Mouse (Mus musculus): Measurements from ENCODE around the gene Inka1. TPM values are rescaled to one million over a fixed set of nuclear protein-coding genes. Genes with fewer than 3 reads are reported as not detected.

The Inka1 gene
- total RNA-seq, 2 experiments from 2014 or later: 18.2 to 23.2 TPM

GRCm38 (mm10) chr9:107959896-107960295, 25.8 kb downstream of the Inka1 start:
- no peak for ATAC-seq (replicated peaks; ENCODE audit: poor library complexity)

- no peak for ATAC-seq (replicated peaks; ENCODE audit: poor library complexity)
These were observed 28.5 kb downstream of the Inka1 start for GRCm38 (mm10) chr9:107957141-107957540.

GRCm38 (mm10) chr9:107955613-107956289, 29.9 kb downstream of the Inka1 start:
- ATAC-seq (replicated peaks; ENCODE audit: poor library complexity): no peak

- ATAC-seq (replicated peaks; ENCODE audit: poor library complexity): peak; percentile 89
These were observed 35.0 kb downstream of the Inka1 start for GRCm38 (mm10) chr9:107950460-107951355.

GRCm38 (mm10) chr9:107949922-107950235, 35.8 kb downstream of the Inka1 start, which contains the start of gene Traip:
Traip (plus strand) TSS chr9:107950136.
- ATAC-seq (replicated peaks; ENCODE audit: poor library complexity): no peak

GRCm38 (mm10) chr9:107949184-107949921, 36.3 kb downstream of the Inka1 start:
- no peak for ATAC-seq (replicated peaks; ENCODE audit: poor library complexity)

GRCm38 (mm10) chr9:107947241-107948194, 38.2 kb downstream of the Inka1 start:
- peak; percentile 54 for ATAC-seq (replicated peaks; ENCODE audit: poor library complexity)

GRCm38 (mm10) chr9:107936831-107937230, 48.8 kb downstream of the Inka1 start:
- no peak for ATAC-seq (replicated peaks; ENCODE audit: poor library complexity)

- ATAC-seq (replicated peaks; ENCODE audit: poor library complexity): no peak
These were observed 49.4 kb downstream of the Inka1 start for GRCm38 (mm10) chr9:107936215-107936822.

- peak; percentile 58 for ATAC-seq (replicated peaks; ENCODE audit: poor library complexity)
These were observed 49.9 kb downstream of the Inka1 start for GRCm38 (mm10) chr9:107935790-107936214.

GRCm38 (mm10) chr9:107935374-107935773, 50.3 kb downstream of the Inka1 start, which contains the start of gene Camkv:
Camkv (plus strand) TSS chr9:107935674.
- ATAC-seq (replicated peaks; ENCODE audit: poor library complexity): no peak

Other genes with a start within 250 kb of the Inka1 start
- 110 and 146 TPM in 2 replicates for gene Rbm5, start 214.9 kb downstream of the Inka1 start, total RNA-seq (2015)
- 142 and 235 TPM in 2 replicates for gene Rbm5, start 214.9 kb downstream of the Inka1 start, total RNA-seq (2017)
- 74.5 and 80.7 TPM in 2 replicates for gene Rbm6, start 112.6 kb downstream of the Inka1 start, total RNA-seq (2015)
- gene Rbm6, start 112.6 kb downstream of the Inka1 start, total RNA-seq (2017): 131 and 179 TPM in 2 replicates
- gene Mon1a, start 97.7 kb downstream of the Inka1 start, total RNA-seq (2015): 5.3 and 5.9 TPM in 2 replicates
- gene Mon1a, start 97.7 kb downstream of the Inka1 start, total RNA-seq (2017): 16.6 and 18.4 TPM in 2 replicates
- 0.22 TPM in 1 of 2 replicates, not detected in the other for gene Mst1r, start 79.0 kb downstream of the Inka1 start, total RNA-seq (2015)
- gene Mst1r, start 79.0 kb downstream of the Inka1 start, total RNA-seq (2017): 0.07 TPM in 1 of 2 replicates, not detected in the other
- 0.05 TPM in 1 of 2 replicates, not detected in the other for gene Actl11, start 57.4 kb downstream of the Inka1 start, total RNA-seq (2015)
- gene Actl11, start 57.4 kb downstream of the Inka1 start, total RNA-seq (2017): not detected in 2 replicates
- not detected in 2 replicates for gene Camkv, start 50.2 kb downstream of the Inka1 start, total RNA-seq (2015)
- 0.20 TPM in 1 of 2 replicates, not detected in the other for gene Camkv, start 50.2 kb downstream of the Inka1 start, total RNA-seq (2017)
- 10.1 and 11.3 TPM in 2 replicates for gene Traip, start 35.7 kb downstream of the Inka1 start, total RNA-seq (2015)
- gene Traip, start 35.7 kb downstream of the Inka1 start, total RNA-seq (2017): 22.7 and 32.7 TPM in 2 replicates
- 29.6 and 34.4 TPM in 2 replicates for gene Uba7, start 10.4 kb downstream of the Inka1 start, total RNA-seq (2015)
- 30.1 and 34.7 TPM in 2 replicates for gene Uba7, start 10.4 kb downstream of the Inka1 start, total RNA-seq (2017)
- gene Gm20661, start 2.8 kb downstream of the Inka1 start, total RNA-seq (2015): 0.49 TPM in 1 of 2 replicates, not detected in the other
- gene Gm20661, start 2.8 kb downstream of the Inka1 start, total RNA-seq (2017): not detected in 2 replicates
- 0.35 and 0.61 TPM in 2 replicates for gene Cdhr4, start 6.6 kb upstream of the Inka1 start, total RNA-seq (2015)
- gene Cdhr4, start 6.6 kb upstream of the Inka1 start, total RNA-seq (2017): not detected in 2 replicates
- not detected in 2 replicates for gene Gm20662, start 10.5 kb upstream of the Inka1 start, total RNA-seq (2015)
- 1.9 TPM in 1 of 2 replicates, not detected in the other for gene Gm20662, start 10.5 kb upstream of the Inka1 start, total RNA-seq (2017)
- 12.5 and 19.1 TPM in 2 replicates for gene Ip6k1, start 16.6 kb upstream of the Inka1 start, total RNA-seq (2015)
- 22.8 and 35.4 TPM in 2 replicates for gene Ip6k1, start 16.6 kb upstream of the Inka1 start, total RNA-seq (2017)
- 7.4 and 11.7 TPM in 2 replicates for gene Gmppb, start 63.4 kb upstream of the Inka1 start, total RNA-seq (2015)
- gene Gmppb, start 63.4 kb upstream of the Inka1 start, total RNA-seq (2017): 42.7 and 43.7 TPM in 2 replicates
- gene Amigo3, start 67.3 kb upstream of the Inka1 start, total RNA-seq (2015): 1.3 TPM in 2 replicates
- 2.0 and 2.6 TPM in 2 replicates for gene Amigo3, start 67.3 kb upstream of the Inka1 start, total RNA-seq (2017)
- gene Mst1, start 94.6 kb upstream of the Inka1 start, total RNA-seq (2015): 0.46 and 3.1 TPM in 2 replicates
- gene Mst1, start 94.6 kb upstream of the Inka1 start, total RNA-seq (2017): 0.37 and 0.74 TPM in 2 replicates
- gene Rnf123, start 97.5 kb upstream of the Inka1 start, total RNA-seq (2015): 34.5 and 35.8 TPM in 2 replicates
- gene Rnf123, start 97.5 kb upstream of the Inka1 start, total RNA-seq (2017): 18.8 and 34.8 TPM in 2 replicates
- 45.9 and 64.3 TPM in 2 replicates for gene Apeh, start 108.7 kb upstream of the Inka1 start, total RNA-seq (2015)
- 71.0 and 110 TPM in 2 replicates for gene Apeh, start 108.7 kb upstream of the Inka1 start, total RNA-seq (2017)
- gene Bsn, start 204.5 kb upstream of the Inka1 start, total RNA-seq (2015): 4.7 and 5.5 TPM in 2 replicates
- 3.2 and 4.0 TPM in 2 replicates for gene Bsn, start 204.5 kb upstream of the Inka1 start, total RNA-seq (2017)

All from megakaryocyte progenitor cell, adult 5-6 weeks (primary cell).